Mouse (Mus musculus) heart, adult 2 months (tissue): ENCODE measurements around the gene Eif1b.

ENCODE experiments used
- CTCF ChIP-seq: fragments of 200-600 bp; IDR thresholded peaks from 2 replicates; pipeline ENCODE4 v1.8.1; 2022; ENCODE audit warnings: antibody characterized with exemption, mild to moderate bottlenecking, moderate library complexity
- EP300 ChIP-seq: fragments of 200-500 bp; IDR thresholded peaks from 2 replicates; pipeline ENCODE4 v1.6.1; 2011; ENCODE audit warnings: low read depth, low read length, control low read depth; ENCODE audit not compliant: insufficient read depth

GRCm38 (mm10) chr9:120470431-120470830, 21.6 kb upstream of the Eif1b start:
- no peak for TF ChIP-seq EP300
- TF ChIP-seq CTCF: no peak
